ENCODE assay signal across 26 mouse cellular contexts in genomic region chr4:70398088-70398487, GRCm38 (mm10). TPM values are rescaled to one million over a fixed set of nuclear protein-coding genes. Genes with fewer than 3 reads are reported as not detected.
DNase-seq lines count a peak whose midpoint lies in the region; ATAC-seq and TF ChIP-seq lines count a peak whose summit lies in the region.
"Had no signal": no experiment of that assay in that cellular context is flagged by ENCODE, and none has a peak within 500 bp of the region (broad histone marks: within the 10 kb centered on the region; RNA-seq: fewer than 3 reads in every experiment).

No protein-coding gene starts in this region.

- H3K4me3 ChIP-seq in hindbrain, embryonic 13.5 days, result no peak overlapping the region
- no peak overlapping the region for H3K4me3 ChIP-seq in hindbrain, embryonic 14.5 days (replicated peaks; ENCODE audit: low read length)
- no peak overlapping the region for H3K4me3 ChIP-seq in MEL (ENCODE audit: control insufficient read depth in 1 of 2, insufficient read depth in 1 of 2, low read depth in 2 of 2, low read length in 2 of 2)
- H3K4me3 ChIP-seq: embryonic facial prominence, embryonic 13.5 days; heart, embryonic 13.5 days; layer of hippocampus, adult 2 months; midbrain, embryonic 10.5 days; myocyte had no signal

- no peak for TF ChIP-seq RAD21 in MEL (IDR thresholded peaks at IDR 0.05; ENCODE audit: low read depth, low read length)

- no peak for DNase-seq in hindbrain, embryonic 14.5 days (ENCODE audit: low spot score)
- DNase-seq in A20 (ENCODE audit: low read depth, low spot score), result peak; percentile 87
- DNase-seq in MEL (ENCODE audit: low read depth, low spot score), result peak; percentile 65
- DNase-seq in adrenal gland, adult 2 months, result no peak
- DNase-seq in T-cell, adult 2 months (ENCODE audit: low spot score), result no peak
- no peak for DNase-seq in cerebellum, adult 11-12 months
- DNase-seq: adrenal gland, adult 8-10 months; cerebellum, adult 18-20 months; cerebellum, postnatal 14 days; heart, postnatal 14 days; kidney, adult 9 months; kidney, postnatal 14 days; liver, postnatal 0 days; thymus, postnatal 14 days had no signal

- H3K27me3 ChIP-seq in hindbrain, embryonic 13.5 days, result no peaks in the 10 kb centered on the region
- H3K27me3 ChIP-seq in hindbrain, embryonic 14.5 days (ENCODE audit: control insufficient read depth, insufficient read depth, low read length), result no peaks in the 10 kb centered on the region
- H3K27me3 ChIP-seq in MEL (ENCODE audit: control insufficient read depth in 1 of 2, insufficient read depth in 2 of 2, low read length in 2 of 2), result no peaks in the 10 kb centered on the region
- H3K27me3 ChIP-seq: embryonic facial prominence, embryonic 13.5 days; heart, embryonic 13.5 days had no signal

- H3K27ac ChIP-seq in hindbrain, embryonic 13.5 days, result peak overlapping the region; percentile 48; the same call in 1 of the 2 replicates
- H3K27ac ChIP-seq in hindbrain, embryonic 14.5 days, result no peak overlapping the region
- H3K27ac ChIP-seq in MEL (ENCODE audit: control insufficient read depth, low read depth, low read length), result no peak overlapping the region
- H3K27ac ChIP-seq: embryonic facial prominence, embryonic 13.5 days; heart, embryonic 13.5 days; hindbrain, postnatal 0 days; layer of hippocampus, adult 2 months; midbrain, embryonic 10.5 days had no signal

- no peak for TF ChIP-seq EP300 in MEL (IDR thresholded peaks at IDR 0.05; ENCODE audit: low read depth in 1 of 2, low read length in 2 of 2)

- no peak overlapping the region for H3K4me2 ChIP-seq in hindbrain, embryonic 13.5 days
- H3K4me2 ChIP-seq in hindbrain, embryonic 14.5 days (replicated peaks), result no peak overlapping the region
- H3K4me2 ChIP-seq: embryonic facial prominence, embryonic 13.5 days; heart, embryonic 13.5 days had no signal

- no peaks in the 10 kb centered on the region for H3K9me3 ChIP-seq in hindbrain, embryonic 13.5 days
- H3K9me3 ChIP-seq in hindbrain, embryonic 14.5 days (ENCODE audit: control insufficient read depth, low read length), result no peaks in the 10 kb centered on the region
- H3K9me3 ChIP-seq in MEL (replicated peaks; ENCODE audit: insufficient read depth, low read length), result no peaks in the 10 kb centered on the region
- H3K9me3 ChIP-seq: embryonic facial prominence, embryonic 13.5 days; heart, embryonic 13.5 days; midbrain, embryonic 10.5 days had no signal

- H3K36me3 ChIP-seq in hindbrain, embryonic 13.5 days, result peaks cover 10% of the 10 kb centered on the region
- H3K36me3 ChIP-seq in hindbrain, embryonic 14.5 days (replicated peaks; ENCODE audit: control insufficient read depth, insufficient read depth), result 0 out of 2 replicates have a peak, but pooled peaks cover 10% of the 10 kb centered on the region
- peaks cover 0 to 2% of the 10 kb centered on the region in 2 experiments; a peak in 1 of 4 replicates for H3K36me3 ChIP-seq in MEL (ENCODE audit: control insufficient read depth in 1 of 2, insufficient read depth in 2 of 2, low read length in 2 of 2)

- no peak for TF ChIP-seq CTCF in MEL (IDR thresholded peaks at IDR 0.05 in 2 of 3, conservative IDR thresholded peaks at IDR 0.05 in 1 of 3; ENCODE audit: control insufficient read depth in 1 of 3, insufficient read depth in 1 of 3, low read depth in 2 of 3, low read length in 3 of 3, poor library complexity in 1 of 3, severe bottlenecking in 1 of 3)

- TF ChIP-seq POLR2A in MEL (IDR thresholded peaks at IDR 0.05; ENCODE audit: control insufficient read depth in 1 of 2, insufficient read depth in 1 of 2, low read depth in 1 of 2, low read length in 2 of 2, poor library complexity in 1 of 2), result no peak

- H3K79me2 ChIP-seq in MEL (ENCODE audit: control insufficient read depth, insufficient read depth, low read length, poor library complexity), result no peaks in the 10 kb centered on the region; the same call in 1 of the 2 replicates

- WGBS in hindbrain, embryonic 13.5 days, result 84% methylated on average over 4 of the region's 4 CpGs
- 81% methylated on average over 4 of the region's 4 CpGs for WGBS in hindbrain, embryonic 14.5 days

- no peak for ATAC-seq in hindbrain, embryonic 13.5 days (ENCODE audit: low FRiP score)
- no peak for ATAC-seq in hindbrain, embryonic 14.5 days (ENCODE audit: low FRiP score)
- ATAC-seq in granulocyte monocyte progenitor cell, adult 5-6 weeks (replicated peaks; ENCODE audit: poor library complexity, severe bottlenecking), result peak; percentile 42; the same call in 1 of the 2 replicates
- ATAC-seq: forebrain, embryonic 14.5 days; hindbrain, postnatal 0 days; intestine, embryonic 16.5 days; liver, postnatal 0 days; lung, postnatal 0 days; midbrain, embryonic 16.5 days had no signal

- H3K4me1 ChIP-seq in hindbrain, embryonic 13.5 days (replicated peaks), result peaks cover 23% of the 10 kb centered on the region
- peaks cover 4% of the 10 kb centered on the region; the same call in 1 of the 2 replicates for H3K4me1 ChIP-seq in hindbrain, embryonic 14.5 days (replicated peaks; ENCODE audit: control insufficient read depth, insufficient read depth, low read length)
- peaks cover 0 to 3% of the 10 kb centered on the region in 2 experiments; a peak in 1 of 4 replicates for H3K4me1 ChIP-seq in MEL (ENCODE audit: control insufficient read depth in 1 of 2, insufficient read depth in 2 of 2, low read length in 2 of 2)
- H3K4me1 ChIP-seq: embryonic facial prominence, embryonic 13.5 days; heart, embryonic 13.5 days; midbrain, embryonic 10.5 days had no signal

- no peak overlapping the region for H3K9ac ChIP-seq in hindbrain, embryonic 13.5 days
- no peak overlapping the region for H3K9ac ChIP-seq in hindbrain, embryonic 14.5 days
- H3K9ac ChIP-seq in MEL (ENCODE audit: control insufficient read depth, low read depth, low read length, poor library complexity, severe bottlenecking), result no peak overlapping the region
- H3K9ac ChIP-seq: embryonic facial prominence, embryonic 13.5 days; heart, embryonic 13.5 days; liver, postnatal 0 days had no signal

TF ChIP-seq in MEL, 35 proteins besides CTCF, POLR2A, EP300 and RAD21:
- TF ChIP-seq ZC3H11A (IDR thresholded peaks at IDR 0.05; ENCODE audit: low read depth, low read length), result no peak
- TF ChIP-seq GATA1 (IDR thresholded peaks at IDR 0.05; ENCODE audit: low read depth, low read length), result no peak
- TF ChIP-seq SMC3 (IDR thresholded peaks at IDR 0.05; ENCODE audit: low read depth, low read length), result no peak
- TF ChIP-seq CHD2 (IDR thresholded peaks at IDR 0.05; ENCODE audit: low read length), result no peak
- TF ChIP-seq UBTF (IDR thresholded peaks at IDR 0.05; ENCODE audit: borderline replicate concordance, insufficient read depth, low read depth, low read length), result no peak
- TF ChIP-seq MYC (IDR thresholded peaks at IDR 0.05; ENCODE audit: low read depth, low read length), result no peak
- no peak for TF ChIP-seq ETS1 (IDR thresholded peaks at IDR 0.05; ENCODE audit: low read depth, low read length)
- no peak for TF ChIP-seq ELF1 (IDR thresholded peaks at IDR 0.05; ENCODE audit: low read depth, low read length)

RNA-seq across cellular contexts. Expression of gene Cdk5rap2, which starts 12.2 kb away (rescaled TPM):
- 10.7 and 12.5 TPM in 2 replicates for polyA plus RNA-seq in hindbrain, embryonic 13.5 days (2015; fragmentation: Nextera tagmentation; extraction: Ambion mirVana)
- polyA plus RNA-seq in hindbrain, embryonic 14.5 days (2014; fragmentation: Nextera tagmentation; extraction: Ambion mirVana), result 11.0 and 13.3 TPM in 2 replicates
- 9.1 and 10.5 TPM in 2 replicates for total RNA-seq in MEL (2012; rRNA removed)
- 10 to 100 TPM in 1 of 2 experiments, not detected in 1; 15.4 TPM for polyA plus RNA-seq in MEL (2012; ENCODE audit: insufficient read depth in 1 of 2, insufficient read length in 2 of 2, low read depth in 1 of 2, low replicate concordance in 2 of 2, missing spikeins in 1 of 2)
- 9.8 and 14.9 TPM in 2 replicates for total RNA-seq in granulocyte monocyte progenitor cell, adult 5-6 weeks (2014; fragmentation: Nextera tagmentation)
- 25.8 and 27.2 TPM in 2 replicates for total RNA-seq in granulocyte monocyte progenitor cell, adult 5-6 weeks (2017)
- total RNA-seq in adrenal gland, adult 2 months (2021), result 10 to 100 TPM; 20.6 to 22.3 TPM
- 4.5 and 4.8 TPM in 2 replicates for polyA plus RNA-seq in adrenal gland, adult 2 months (2012; rRNA removed)

Comparison
In these comparisons a context has a peak if more than half of its experiments do, and no peak if none do; other contexts are left out.
1. DNase-seq: peak in A20 (single experiment) and MEL (single experiment); none in hindbrain, embryonic 14.5 days (single experiment), adrenal gland, adult 2 months (single experiment), T-cell, adult 2 months (single experiment) and cerebellum, adult 11-12 months (single experiment).